Mouse (Mus musculus) spleen, postnatal 4 days (tissue): ENCODE measurements around the gene Nudt3.

Experiments
- DNase-seq, 2 experiments: peaks; one replicate each; pipeline ENCODE4 v3.0.0; 2022; ENCODE audit warnings: low spot score in 2 of 2

Gene Nudt3

DNA sequence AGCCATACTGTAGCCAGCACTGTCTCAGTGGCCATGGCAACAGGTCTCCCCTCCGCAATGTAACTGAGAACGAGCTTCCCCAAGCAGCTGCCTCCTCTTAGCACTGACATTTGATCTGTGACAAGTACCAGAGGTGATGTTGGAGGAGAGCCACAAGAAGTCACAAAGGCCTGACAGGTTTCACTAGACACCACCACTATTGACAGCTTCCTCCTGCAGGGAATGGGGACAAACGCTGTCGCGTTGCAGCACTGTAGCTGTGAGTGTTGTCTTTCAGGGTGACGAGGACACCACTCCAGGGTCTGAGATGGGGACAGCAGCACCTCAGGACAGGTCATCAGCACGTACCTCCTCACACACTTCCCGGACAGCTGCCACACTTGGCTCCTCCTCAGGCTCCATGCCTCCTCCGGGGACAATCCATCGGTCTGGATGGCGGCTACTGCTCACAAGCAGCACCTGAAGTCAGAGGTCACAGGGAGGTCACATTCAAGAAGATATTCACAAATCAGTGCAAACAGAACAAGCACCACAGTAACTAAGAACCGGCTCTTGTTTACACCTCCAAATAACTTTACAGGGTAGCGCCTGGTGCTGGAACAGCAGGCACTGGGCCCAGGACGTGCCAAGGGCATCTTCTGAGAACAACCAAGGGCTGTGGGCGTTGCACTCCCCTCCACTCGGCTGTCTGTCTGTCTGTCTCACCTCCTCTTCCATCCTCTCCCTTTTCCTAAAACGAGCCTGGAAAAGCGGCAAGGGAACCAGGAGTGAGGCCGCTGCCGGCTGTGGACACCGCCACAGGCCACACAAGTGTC is 26.7 kb downstream of the Nudt3 start:
- DNase-seq = no peak

DNA sequence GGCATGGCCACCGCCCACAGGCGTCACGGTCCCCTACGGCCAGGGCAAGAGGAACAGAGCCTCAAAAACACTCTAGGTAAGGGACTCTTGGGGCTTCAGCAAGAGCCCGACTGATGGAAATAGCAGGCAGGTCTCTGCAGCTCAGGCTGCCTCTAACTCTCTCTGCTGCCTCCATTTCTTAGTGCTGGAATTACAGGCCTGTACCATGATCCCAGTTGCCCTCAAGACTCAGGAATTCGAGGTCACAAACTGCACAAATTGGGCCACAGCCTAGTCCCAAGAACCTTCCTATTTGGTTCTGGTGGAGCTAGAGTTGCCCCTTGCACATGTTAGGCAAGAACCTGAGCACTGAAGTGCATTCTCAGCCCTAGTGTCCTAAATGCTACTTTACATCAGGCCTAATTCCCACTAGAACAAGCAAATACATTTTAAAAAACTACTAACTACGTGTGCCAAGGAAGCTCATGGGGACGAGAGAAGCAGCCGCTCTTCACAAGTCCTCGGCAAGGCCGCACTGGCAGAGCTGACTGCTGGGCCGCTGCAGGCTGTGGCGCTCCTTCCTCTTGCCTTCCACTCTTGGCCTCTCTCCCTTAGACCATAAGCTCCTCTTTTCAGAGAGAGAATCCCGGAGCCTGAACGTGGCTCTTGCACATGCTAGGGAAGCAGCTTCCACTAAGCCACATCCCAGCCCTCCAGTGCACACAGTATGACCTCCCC is 27.5 kb downstream of the Nudt3 start:
- no peak for DNase-seq

DNA sequence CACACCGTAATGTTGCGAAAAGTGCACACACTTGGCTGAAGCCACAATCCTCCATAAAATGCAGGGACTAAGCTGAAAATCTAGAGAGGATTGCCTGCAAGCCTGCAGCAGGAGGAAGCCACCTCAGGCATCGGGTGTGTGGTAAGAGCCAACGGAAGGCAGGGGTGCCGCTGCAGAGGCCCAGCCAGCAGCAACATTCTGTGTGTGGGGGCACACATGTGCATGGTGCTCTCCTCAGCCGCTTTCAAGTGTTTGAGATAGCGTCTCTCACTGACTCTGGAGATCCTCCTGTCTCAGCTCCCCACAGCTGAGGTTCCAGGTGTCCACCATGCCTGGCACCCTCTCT is 30.8 kb downstream of the Nudt3 start:
- DNase-seq = no peak

- DNase-seq = no peak
Measured at GRCm38 (mm10) chr17:27591826-27592564, 31.3 kb downstream of the Nudt3 start.

DNA sequence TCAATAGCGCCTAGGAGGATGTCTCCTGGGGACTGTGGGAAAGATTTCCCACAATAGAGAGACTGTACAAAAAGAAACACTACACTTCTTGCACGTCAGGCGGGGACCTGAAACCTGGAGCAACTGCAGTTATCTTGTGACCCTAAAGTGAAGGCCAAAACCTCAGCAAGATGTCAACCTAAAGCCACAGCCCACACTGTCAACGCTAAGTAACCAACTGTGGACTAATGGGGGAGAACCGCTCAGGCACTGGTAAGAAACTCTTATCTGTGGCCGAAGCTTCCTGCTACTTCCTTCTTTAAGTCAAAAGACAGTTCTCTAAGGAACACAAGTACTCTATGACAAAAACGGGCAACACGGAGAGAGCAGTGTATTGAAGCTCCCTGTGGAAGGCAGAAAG is 35.1 kb downstream of the Nudt3 start:
- no peak for DNase-seq

GRCm38 (mm10) chr17:27587252-27587651 is 36.0 kb downstream of the Nudt3 start:
- DNase-seq = no peak

DNA sequence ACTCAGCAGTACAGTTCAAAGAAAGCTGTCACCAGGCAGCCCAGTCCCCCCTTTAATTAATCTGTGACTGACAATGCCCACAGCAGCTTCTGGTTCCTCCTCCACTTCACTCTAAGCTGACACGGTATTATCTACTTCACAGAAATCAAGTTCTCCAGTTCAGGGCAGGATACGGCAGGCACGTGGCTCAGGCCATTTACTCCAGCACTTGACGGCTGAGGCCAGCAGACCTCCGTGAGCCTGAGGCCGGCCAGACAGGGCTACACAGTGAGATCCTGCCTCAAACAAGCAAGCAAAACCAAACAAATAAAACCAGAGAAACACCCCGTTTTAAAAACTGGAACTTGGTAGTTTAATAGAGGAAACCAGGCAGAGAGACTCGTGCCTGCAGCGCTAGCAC is 36.6 kb downstream of the Nudt3 start:
- no peak for DNase-seq

GRCm38 (mm10) chr17:27583185-27583894 is 40.0 kb downstream of the Nudt3 start:
- no peak for DNase-seq

- no peak for DNase-seq
Measured at GRCm38 (mm10) chr17:27580392-27581068, 42.8 kb downstream of the Nudt3 start.

- no peak for DNase-seq
Measured at GRCm38 (mm10) chr17:27579816-27580215, 43.5 kb downstream of the Nudt3 start.

DNA sequence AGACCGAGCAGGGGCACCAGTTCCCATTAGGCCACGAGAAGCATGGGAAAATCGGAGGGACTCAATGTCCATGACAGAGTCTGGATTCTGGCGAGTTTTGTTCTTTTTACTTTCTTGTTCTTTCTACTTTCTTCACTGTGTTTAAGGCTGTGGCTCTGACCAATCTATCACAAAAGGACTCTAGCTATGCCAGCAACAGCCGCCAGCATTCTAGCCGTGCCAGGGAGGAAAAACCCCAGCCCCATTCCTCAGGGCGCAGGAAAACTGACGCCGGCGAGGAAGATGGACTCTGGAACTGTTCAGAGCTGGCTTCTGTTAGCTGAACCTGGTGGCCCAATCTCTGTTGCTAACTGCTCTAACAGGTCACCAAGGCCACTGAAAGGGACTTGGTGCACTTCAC is 44.8 kb downstream of the Nudt3 start:
- DNase-seq = no peak

DNA sequence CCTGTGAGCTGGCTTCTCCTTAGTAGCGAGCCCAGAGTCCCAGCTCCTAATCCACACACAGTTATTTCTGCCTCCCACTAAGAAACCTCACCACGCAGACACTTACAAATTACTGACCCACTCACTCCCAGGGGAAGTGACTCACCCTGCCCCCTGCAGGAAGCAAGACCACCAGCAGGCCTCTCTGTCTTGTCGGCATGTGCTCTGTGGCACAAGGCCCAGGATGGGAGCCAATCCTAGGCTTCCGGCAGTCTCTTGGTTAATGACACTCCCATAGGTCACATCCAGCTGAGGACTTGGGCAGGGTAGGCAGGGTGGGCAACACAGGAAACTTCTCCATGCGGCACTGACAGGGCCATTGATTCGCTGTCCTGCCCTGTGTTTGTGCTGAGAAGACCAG is 45.8 kb downstream of the Nudt3 start:
- DNase-seq = no peak

GRCm38 (mm10) chr17:27576056-27576455 is 47.2 kb downstream of the Nudt3 start:
- no peak for DNase-seq

GRCm38 (mm10) chr17:27575116-27575776 is 48.0 kb downstream of the Nudt3 start:
- no peak for DNase-seq

DNA sequence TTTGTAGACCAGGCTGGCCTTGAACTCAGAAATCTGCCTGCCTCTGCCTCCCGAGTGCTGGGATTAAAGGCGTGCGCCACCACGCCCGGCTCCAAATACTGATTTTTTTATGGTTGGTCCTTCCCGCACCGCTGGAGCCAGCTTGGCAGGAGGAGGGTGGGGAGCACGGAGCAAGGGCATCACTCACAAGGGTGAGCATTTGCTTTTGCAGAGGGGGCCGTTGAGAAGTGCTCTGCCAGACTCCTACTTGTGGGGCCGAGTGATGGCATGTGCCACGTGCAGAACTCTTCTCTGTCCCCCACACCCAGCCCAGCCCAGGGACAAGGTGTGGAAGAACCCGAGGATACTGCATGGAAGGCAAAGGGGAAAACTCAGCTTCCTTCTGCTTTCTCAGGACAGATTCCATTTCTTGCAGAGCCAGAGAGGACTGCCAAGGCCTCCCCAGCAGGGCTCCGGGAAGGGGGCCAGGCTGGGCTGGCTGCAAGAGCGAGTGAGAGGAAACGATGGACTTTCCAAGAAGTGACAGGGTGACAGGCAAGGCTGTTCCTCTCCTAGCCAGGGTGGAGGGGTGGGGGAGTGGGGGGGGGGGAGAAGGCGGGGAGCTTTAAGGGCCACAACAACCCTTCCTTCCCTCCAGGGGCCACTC is 48.7 kb downstream of the Nudt3 start:
- no peak for DNase-seq

DNA sequence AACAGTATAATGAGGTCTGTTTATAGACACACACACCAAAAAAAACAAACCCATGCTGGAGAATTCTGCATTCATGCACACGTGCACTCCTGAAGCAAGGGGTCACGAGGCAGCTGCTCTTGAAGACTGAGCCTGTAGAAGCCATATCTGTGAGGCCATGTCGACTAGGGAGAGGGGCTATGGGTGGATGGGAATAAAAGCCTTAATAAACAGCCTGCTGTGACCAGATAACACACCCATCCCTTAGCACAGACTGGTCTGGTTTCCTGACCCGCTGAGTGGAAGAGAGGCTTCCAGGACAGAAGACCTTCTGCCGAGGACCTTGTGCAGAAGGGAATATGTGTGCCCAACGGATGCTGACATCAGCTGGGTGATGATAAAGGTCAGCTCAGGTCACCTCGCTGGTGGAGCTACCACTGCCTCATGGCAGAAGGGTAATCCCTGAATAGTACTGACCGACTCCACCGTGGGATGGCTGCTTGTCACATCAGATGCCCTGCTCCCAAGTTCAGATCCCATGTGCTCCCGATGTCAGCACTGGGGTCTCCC is 49.4 kb downstream of the Nudt3 start:
- DNase-seq = no peak

DNA sequence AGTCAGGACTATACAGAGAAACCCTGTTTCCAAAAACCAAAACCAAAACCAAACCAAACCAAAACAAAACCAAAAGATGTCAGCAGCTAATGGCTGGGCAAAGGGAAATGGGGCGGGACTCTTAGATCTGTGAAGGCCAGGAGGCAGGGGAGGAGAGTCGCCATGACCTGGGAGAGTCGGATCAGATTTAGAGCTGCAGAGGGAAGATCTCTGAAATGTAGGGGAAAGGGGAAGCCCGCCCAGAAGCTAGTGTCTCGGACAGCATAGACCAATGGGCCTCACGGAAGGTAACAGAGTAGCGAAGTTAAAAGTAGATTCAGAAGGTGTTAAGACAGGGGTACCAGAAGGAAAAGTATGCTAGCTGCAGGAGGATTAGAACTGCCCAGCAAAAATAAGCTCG is 52.0 kb downstream of the Nudt3 start:
- no peak for DNase-seq

GRCm38 (mm10) chr17:27568228-27568627 is 55.1 kb downstream of the Nudt3 start:
- DNase-seq = no peak

- no peak for DNase-seq
Measured at GRCm38 (mm10) chr17:27565942-27566267, 57.4 kb downstream of the Nudt3 start.
